Mouse (Mus musculus): Measurements from ENCODE around the gene Xpnpep3. TPM values are rescaled to one million over a fixed set of nuclear protein-coding genes. Genes with fewer than 3 reads are reported as not detected.
"Not testable (repeated sequence)": the region's sequence is repeated elsewhere in the genome, so short reads cannot be mapped to it uniquely, and the experiment has no call there.

The Xpnpep3 gene
- polyA plus RNA-seq, 1 experiment = 6.3 TPM

DNA sequence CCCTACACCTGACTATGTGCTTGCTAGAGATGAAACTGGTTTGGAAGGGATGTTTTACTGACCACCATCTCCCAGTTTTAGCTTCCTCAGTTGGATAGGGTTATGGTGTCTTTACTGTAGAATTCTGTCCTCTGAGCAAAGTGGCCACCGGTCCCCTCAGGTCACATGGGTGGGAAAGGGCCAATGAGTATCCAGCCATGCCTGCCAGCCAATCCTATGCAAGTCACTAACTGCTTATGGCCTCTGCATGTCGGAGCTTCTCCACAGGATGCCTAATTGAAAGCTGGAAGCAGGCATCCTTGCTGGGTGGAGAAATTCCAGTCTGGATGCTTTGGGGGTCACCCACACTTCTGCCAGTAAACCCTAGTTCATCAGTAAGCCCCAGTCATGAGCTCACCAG is 76.7 kb downstream of the Xpnpep3 start:
- Histone ChIP-seq H3K4me2 (ENCODE audit: low read depth) (no peak overlapping the region), H3K36me3 (ENCODE audit: control insufficient read depth, insufficient read depth) (peaks cover 33% of the 10 kb centered on the region), H3K79me2 (ENCODE audit: control insufficient read depth, insufficient read depth) (no peaks in the 10 kb centered on the region), H3K27me3 (ENCODE audit: control insufficient read depth, insufficient read depth, insufficient read length) (no peaks in the 10 kb centered on the region), H3ac (ENCODE audit: control insufficient read depth, insufficient read length) (no peak overlapping the region), H3K4me3 (no peak overlapping the region)
- TF ChIP-seq POLR2AphosphoS2 (IDR thresholded peaks at IDR 0.05; ENCODE audit: insufficient read length, low read depth) = peak; percentile 79
- TF ChIP-seq MYOG (IDR thresholded peaks at IDR 0.05; ENCODE audit: control insufficient read depth in 1 of 3, insufficient read depth in 1 of 3, insufficient read length in 2 of 3, low read depth in 2 of 3) = no peak

DNA sequence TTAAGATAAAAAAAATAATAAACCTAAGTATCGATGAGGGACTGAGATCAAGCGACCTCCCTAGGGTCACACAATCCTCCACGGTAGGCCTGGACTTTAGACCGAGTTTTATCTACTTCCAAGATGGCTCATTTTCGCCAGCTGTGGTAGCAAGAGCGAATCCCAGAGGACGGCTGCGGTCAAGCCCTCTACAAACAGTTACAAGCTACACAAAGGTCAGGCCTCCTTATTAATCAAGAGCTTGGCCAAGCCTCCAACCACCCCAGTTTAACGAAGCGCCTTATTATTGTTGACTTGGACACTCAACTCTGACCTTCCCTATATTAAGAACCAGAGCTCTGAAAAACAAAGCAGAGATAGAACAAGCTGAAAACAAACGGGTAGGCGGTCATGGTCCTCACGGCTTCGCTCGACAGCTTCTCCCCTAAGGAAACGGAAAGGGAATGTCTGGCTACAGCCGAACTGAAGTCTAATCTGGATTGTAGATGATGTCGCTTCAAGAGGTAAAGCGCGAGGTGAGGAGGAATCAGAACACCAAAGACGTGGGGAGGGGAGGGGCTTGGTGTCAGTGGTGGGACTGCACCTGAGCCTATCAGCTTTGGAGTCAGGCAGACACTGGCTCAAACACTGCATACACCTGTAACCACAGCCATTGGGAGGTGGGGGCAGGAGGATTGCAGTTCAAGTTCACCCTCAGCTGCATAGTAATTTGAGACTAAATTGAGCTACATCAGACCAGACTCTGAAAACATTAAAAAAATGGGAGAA is 79.7 kb downstream of the Xpnpep3 start:
- Histone ChIP-seq H3K27me3 (ENCODE audit: control insufficient read depth, insufficient read depth, insufficient read length) (no peaks in the 10 kb centered on the region), H3K4me3 (no peak overlapping the region), H3K36me3 (ENCODE audit: control insufficient read depth, insufficient read depth) (peaks cover 9% of the 10 kb centered on the region), H3K79me2 (ENCODE audit: control insufficient read depth, insufficient read depth) (no peaks in the 10 kb centered on the region), H3ac (ENCODE audit: control insufficient read depth, insufficient read length) (no peak overlapping the region), H3K4me2 (ENCODE audit: low read depth) (no peak overlapping the region)
- TF ChIP-seq POLR2A (IDR thresholded peaks at IDR 0.05; ENCODE audit: insufficient read length, low read depth) (no peak), MYOD1 (IDR thresholded peaks at IDR 0.05; ENCODE audit: control insufficient read depth in 1 of 3, insufficient read length in 2 of 3, low read depth in 2 of 3) (no peak), TCF12 (IDR thresholded peaks at IDR 0.05; ENCODE audit: insufficient read depth, poor library complexity, severe bottlenecking) (no peak), USF1 (IDR thresholded peaks at IDR 0.05; ENCODE audit: low read depth) (no peak), REST (IDR thresholded peaks at IDR 0.05; ENCODE audit: insufficient read depth, insufficient read length) (no peak), SRF (IDR thresholded peaks at IDR 0.05; ENCODE audit: control insufficient read depth, insufficient read length, low read depth) (no peak), E2F4 (IDR thresholded peaks at IDR 0.05; ENCODE audit: insufficient read depth) (no peak), MYOG (IDR thresholded peaks at IDR 0.05; ENCODE audit: control insufficient read depth in 1 of 3, insufficient read depth in 1 of 3, insufficient read length in 2 of 3, low read depth in 2 of 3) (no peak), POLR2AphosphoS2 (IDR thresholded peaks at IDR 0.05; ENCODE audit: insufficient read length, low read depth) (no peak), TCF3 (IDR thresholded peaks at IDR 0.05; ENCODE audit: insufficient read length, low read depth) (no peak), CEBPB (IDR thresholded peaks at IDR 0.05; ENCODE audit: insufficient read depth, poor library complexity, severe bottlenecking) (no peak), MAX (IDR thresholded peaks at IDR 0.05; ENCODE audit: low read depth) (no peak)

DNA sequence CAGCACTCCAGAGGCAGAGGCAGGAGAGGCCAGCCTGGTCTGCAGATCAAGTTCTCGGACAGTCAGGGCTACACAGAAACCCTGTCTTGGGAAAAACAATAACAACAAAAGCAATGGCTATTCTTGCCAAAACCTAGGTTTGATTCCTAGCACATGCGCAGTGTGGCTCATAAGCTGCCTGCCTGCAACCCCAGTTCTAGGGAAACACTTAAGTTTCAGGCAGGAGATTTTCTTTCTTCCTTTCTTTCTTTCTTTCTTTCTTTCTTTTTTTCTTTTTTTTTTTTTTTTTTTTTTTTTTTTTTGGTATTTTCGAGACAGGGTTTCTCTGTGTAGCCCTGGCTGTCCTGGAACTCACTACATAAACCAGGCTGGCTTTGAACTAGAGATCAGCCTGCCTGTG is 80.3 kb downstream of the Xpnpep3 start:
- H3K4me3 ChIP-seq; H3K27me3 ChIP-seq (ENCODE audit: control insufficient read depth, insufficient read depth, insufficient read length); H3ac ChIP-seq (ENCODE audit: control insufficient read depth, insufficient read length); H3K4me2 ChIP-seq (ENCODE audit: low read depth); H3K36me3 ChIP-seq (ENCODE audit: control insufficient read depth, insufficient read depth); H3K79me2 ChIP-seq (ENCODE audit: control insufficient read depth, insufficient read depth): not testable (repeated sequence)

DNA sequence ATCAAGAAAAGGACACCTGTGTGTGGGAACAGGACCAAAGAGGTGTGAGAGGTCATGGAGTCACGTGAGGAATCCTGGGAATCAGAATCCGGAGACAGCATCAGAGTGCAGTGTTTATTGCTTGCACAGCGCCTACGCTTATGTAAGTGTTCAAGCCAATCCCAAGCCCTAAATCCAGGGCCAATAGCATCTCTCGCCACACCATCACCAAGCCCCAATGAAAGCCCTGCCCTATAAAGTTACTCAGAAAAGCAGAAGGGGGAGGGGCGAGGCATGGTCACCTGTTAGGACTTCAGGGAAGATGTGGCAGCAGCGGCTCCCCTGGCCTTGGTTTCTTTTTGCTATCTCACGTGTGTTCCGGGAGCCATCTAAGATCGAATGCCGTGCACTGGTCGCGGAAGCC is 81.0 kb downstream of the Xpnpep3 start:
- Histone ChIP-seq H3ac (ENCODE audit: control insufficient read depth, insufficient read length) (no peak overlapping the region), H3K4me2 (ENCODE audit: low read depth) (peak overlapping the region; percentile 28), H3K27me3 (ENCODE audit: control insufficient read depth, insufficient read depth, insufficient read length) (no peaks in the 10 kb centered on the region), H3K36me3 (ENCODE audit: control insufficient read depth, insufficient read depth) (no peaks in the 10 kb centered on the region), H3K4me3 (no peak overlapping the region), H3K79me2 (ENCODE audit: control insufficient read depth, insufficient read depth) (no peaks in the 10 kb centered on the region)
- TF ChIP-seq MAX (IDR thresholded peaks at IDR 0.05; ENCODE audit: low read depth) = no peak
- peak; percentile 48 for TF ChIP-seq USF1 (IDR thresholded peaks at IDR 0.05; ENCODE audit: low read depth)

DNA sequence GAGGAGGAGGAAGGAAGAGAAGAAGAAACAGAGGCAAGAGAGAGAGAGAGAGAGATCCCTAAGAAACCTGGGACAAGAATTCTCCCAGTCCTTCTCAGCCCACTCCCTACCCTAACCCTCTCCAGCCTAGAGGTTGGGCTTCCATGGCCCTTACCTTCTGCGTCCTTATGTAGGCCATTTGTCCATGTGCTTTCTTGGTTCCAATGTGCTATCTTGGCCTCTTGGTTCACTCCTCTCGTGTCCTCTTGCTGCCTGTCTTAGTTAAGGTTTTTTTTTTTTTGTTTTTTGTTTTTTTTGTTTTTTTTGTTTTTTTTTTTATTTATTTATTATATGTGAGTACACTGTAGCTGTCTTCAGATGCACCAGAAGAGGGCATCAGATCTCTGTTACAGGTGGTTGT is 83.0 kb downstream of the Xpnpep3 start:
- TF ChIP-seq REST (IDR thresholded peaks at IDR 0.05; ENCODE audit: insufficient read depth, insufficient read length) (no peak), TCF12 (IDR thresholded peaks at IDR 0.05; ENCODE audit: insufficient read depth, poor library complexity, severe bottlenecking) (no peak), MYOD1 (IDR thresholded peaks at IDR 0.05; ENCODE audit: control insufficient read depth in 1 of 3, insufficient read length in 2 of 3, low read depth in 2 of 3) (no peak), E2F4 (IDR thresholded peaks at IDR 0.05; ENCODE audit: insufficient read depth) (no peak), TCF3 (IDR thresholded peaks at IDR 0.05; ENCODE audit: insufficient read length, low read depth) (no peak), POLR2A (IDR thresholded peaks at IDR 0.05; ENCODE audit: insufficient read length, low read depth) (no peak), SRF (IDR thresholded peaks at IDR 0.05; ENCODE audit: control insufficient read depth, insufficient read length, low read depth) (no peak), POLR2AphosphoS2 (IDR thresholded peaks at IDR 0.05; ENCODE audit: insufficient read length, low read depth) (no peak), CEBPB (IDR thresholded peaks at IDR 0.05; ENCODE audit: insufficient read depth, poor library complexity, severe bottlenecking) (no peak)
- H3K36me3 ChIP-seq (ENCODE audit: control insufficient read depth, insufficient read depth) = no peaks in the 10 kb centered on the region

DNA sequence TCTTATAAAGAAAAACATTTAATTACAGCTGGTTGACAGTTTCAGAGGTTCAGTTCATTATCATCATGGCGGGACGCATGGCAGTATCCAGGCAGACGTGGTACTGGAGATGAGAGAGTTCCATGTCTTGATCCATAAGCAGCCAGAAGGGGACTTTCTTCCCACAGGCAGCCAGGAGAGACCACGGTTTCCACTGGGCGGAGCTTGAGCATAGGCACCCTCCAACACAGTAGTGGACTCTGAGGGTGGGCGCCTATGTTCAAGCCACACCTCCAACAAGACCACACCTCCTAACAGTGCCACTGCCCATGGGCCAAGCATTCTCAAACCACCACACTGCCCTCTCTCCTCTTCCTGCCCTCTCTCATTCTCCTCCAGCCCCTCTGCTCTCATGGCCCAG is 83.8 kb downstream of the Xpnpep3 start:
- H3ac ChIP-seq (ENCODE audit: control insufficient read depth, insufficient read length) = no peak overlapping the region
- no peak overlapping the region for H3K4me2 ChIP-seq (ENCODE audit: low read depth)
- no peaks in the 10 kb centered on the region for H3K27me3 ChIP-seq (ENCODE audit: control insufficient read depth, insufficient read depth, insufficient read length)
- TF ChIP-seq TCF3 (IDR thresholded peaks at IDR 0.05; ENCODE audit: insufficient read length, low read depth) = no peak
- TF ChIP-seq POLR2A (IDR thresholded peaks at IDR 0.05; ENCODE audit: insufficient read length, low read depth) = no peak
- no peak for TF ChIP-seq MAX (IDR thresholded peaks at IDR 0.05; ENCODE audit: low read depth)
- TF ChIP-seq MYOD1 (IDR thresholded peaks at IDR 0.05; ENCODE audit: control insufficient read depth in 1 of 3, insufficient read length in 2 of 3, low read depth in 2 of 3) = no peak
- no peak for TF ChIP-seq CEBPB (IDR thresholded peaks at IDR 0.05; ENCODE audit: insufficient read depth, poor library complexity, severe bottlenecking)
- TF ChIP-seq E2F4 (IDR thresholded peaks at IDR 0.05; ENCODE audit: insufficient read depth) = no peak
- no peaks in the 10 kb centered on the region for H3K79me2 ChIP-seq (ENCODE audit: control insufficient read depth, insufficient read depth)
- H3K4me3 ChIP-seq = no peak overlapping the region
- H3K36me3 ChIP-seq (ENCODE audit: control insufficient read depth, insufficient read depth) = no peaks in the 10 kb centered on the region

More for the DNA sequence above, 83.0 kb downstream of the Xpnpep3 start:
- H3K27me3 ChIP-seq (ENCODE audit: control insufficient read depth, insufficient read depth, insufficient read length) = no peaks in the 10 kb centered on the region
- H3K4me2 ChIP-seq (ENCODE audit: low read depth) = no peak overlapping the region
- H3K4me3 ChIP-seq = no peak overlapping the region
- H3K79me2 ChIP-seq (ENCODE audit: control insufficient read depth, insufficient read depth) = no peaks in the 10 kb centered on the region
- H3ac ChIP-seq (ENCODE audit: control insufficient read depth, insufficient read length) = no peak overlapping the region

All from myocyte (in vitro differentiated cells).